Mouse (Mus musculus): ENCODE data around the gene Myrfl.
A peak's percentile ranks its signal among the peaks of the same experiment; 100 is the strongest.

Myrfl gene

GRCm38 (mm10) chr10:116896336-116897177 is at the start of gene Myrfl:
TSS of gene Myrfl (minus strand) at chr10:116896919.
- no peak for DNase-seq (ENCODE audit: low spot score in 2 of 2)

DNA sequence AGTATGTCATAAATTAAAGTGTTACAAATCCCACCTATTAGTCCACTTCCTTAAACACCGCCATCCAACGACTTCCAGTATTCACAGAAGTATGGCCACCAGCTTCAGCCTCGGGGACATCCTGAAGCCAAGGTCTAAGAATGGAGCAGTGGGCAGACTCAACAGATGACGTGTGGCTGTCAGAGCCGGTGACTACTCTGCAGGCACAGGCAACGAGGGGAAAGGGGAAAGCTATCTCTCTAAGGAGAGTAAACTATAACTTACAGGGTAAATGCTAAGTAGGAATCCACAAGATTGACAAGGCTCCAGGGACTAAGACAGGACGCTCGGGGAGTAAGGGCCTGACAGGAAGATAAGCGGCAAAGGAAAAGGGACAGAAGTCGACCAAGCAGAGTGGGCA is 48.2 kb upstream of the Myrfl start:
- DNase-seq (ENCODE audit: low spot score in 2 of 2) = no peak

- no peak for DNase-seq (ENCODE audit: low spot score in 2 of 2)
Observed at GRCm38 (mm10) chr10:116944144-116944543, 47.4 kb upstream of the Myrfl start.

- DNase-seq (ENCODE audit: low spot score in 2 of 2) = no peak
Observed at GRCm38 (mm10) chr10:116943025-116943424, 46.3 kb upstream of the Myrfl start.

- no peak for DNase-seq (ENCODE audit: low spot score in 2 of 2)
Observed at GRCm38 (mm10) chr10:116935028-116935427, 38.3 kb upstream of the Myrfl start.

DNA sequence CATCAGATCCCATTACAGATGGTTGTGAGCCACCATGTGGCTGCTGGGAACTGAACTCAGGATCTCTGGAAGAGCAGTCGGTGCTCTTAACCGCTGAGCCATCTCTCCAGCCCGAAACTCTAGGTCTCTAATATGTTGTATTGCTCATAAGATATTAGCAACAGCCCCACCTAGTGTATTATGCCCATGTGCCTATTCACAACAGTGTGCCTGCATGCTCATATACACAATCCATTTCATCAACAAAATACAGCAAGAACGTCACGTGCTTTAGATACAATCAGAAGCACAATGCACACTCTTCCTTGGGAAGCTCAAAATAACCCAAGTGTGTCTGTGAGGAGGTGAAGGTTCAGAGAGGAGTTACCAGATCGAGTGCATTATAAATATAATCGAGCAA is 37.1 kb upstream of the Myrfl start:
- DNase-seq (ENCODE audit: low spot score in 2 of 2) = no peak

DNA sequence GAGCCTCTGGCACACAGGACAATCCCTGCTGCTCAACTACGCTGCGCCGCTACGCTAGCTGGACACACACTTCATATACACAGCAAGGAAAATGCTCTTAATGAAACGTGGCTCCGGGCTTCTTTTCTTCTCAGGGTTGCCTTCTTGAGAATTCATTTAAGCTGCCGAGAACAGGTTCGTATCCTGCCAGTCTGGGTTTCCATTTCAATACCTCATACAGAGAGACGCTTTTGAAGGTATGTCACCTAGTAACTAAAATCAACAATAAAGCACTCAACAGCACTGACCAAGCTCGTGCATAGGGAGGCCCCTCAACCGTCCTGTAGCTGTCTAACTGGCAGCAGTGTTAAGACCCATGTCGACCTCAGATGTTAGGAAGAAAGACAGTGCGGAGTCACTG is 35.7 kb upstream of the Myrfl start:
- DNase-seq (ENCODE audit: low spot score in 2 of 2) = no peak

DNA sequence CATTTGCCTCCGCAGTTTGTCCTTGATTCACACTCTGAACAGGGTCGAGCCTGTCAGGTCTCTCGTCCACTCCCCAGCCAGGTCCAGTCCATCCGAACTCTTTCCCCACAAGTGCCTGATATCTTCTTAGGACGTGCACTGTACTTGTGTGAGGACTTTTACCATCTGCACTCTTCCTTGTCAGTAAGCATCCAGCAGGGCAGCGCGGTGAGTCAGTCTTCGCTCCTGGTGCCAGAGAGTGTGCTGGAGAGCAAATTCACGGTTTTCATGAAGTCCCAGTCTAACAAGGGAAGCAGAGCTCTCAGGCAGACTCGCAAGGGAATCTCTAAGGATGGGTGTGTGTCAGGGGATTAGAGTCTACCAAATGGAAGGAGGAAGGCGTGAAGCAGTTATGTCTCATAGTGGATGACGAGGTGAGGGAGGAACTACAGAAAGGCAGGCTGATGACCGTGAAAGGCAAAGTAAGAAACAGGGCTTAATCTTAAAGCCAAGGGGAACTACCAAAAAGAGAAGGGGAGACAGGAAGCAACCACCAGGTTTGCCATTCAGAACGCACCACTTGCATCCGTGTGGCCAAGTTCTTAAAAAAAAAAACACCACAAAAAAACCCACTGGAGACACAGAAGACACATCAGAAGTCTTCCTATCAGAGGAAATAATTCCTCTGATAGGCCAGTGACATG is 34.9 kb upstream of the Myrfl start:
- peak in 1 of 2 experiments; percentile 9 for DNase-seq (ENCODE audit: low spot score in 2 of 2)

DNA sequence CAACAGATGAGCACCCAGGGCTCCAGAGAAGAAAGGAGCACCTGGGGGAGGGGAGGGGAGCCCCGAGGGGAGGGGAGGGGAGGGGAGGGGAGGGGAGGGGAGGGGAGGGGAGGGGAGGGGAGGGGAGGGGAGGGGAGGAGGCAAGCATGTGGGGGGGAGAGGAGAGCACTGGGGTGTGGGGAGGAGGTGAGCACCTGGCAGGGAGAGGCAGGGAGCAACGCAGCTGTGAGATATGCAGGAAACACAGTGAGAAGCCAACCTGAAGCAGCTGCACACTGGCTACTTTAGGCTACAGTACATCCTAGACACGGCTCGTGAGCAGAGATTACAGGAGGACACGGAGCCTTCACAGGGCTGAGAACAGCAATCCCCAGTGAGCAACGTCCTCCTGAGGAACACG is 34.2 kb upstream of the Myrfl start:
- DNase-seq (ENCODE audit: low spot score in 2 of 2) = no peak

GRCm38 (mm10) chr10:116930506-116930905 is 33.8 kb upstream of the Myrfl start:
- DNase-seq (ENCODE audit: low spot score in 2 of 2) = no peak

DNA sequence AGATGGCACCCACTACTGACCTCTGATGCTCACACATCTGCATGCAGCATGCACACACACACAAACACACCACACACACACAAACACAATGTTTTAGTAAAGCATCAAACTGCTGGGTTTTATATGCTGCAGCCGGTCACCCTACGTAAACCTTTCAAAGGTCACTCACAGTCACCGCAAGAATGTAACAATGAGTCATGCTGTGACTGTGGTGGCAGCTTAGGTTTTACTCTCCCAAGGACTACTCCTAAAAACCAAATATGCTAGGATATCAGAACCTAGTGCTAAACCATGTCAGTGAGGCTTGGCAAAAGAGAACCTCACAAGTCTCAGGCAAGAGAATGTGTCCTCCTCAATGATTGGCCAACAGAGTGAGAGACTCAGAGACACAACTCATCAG is 32.1 kb upstream of the Myrfl start:
- DNase-seq (ENCODE audit: low spot score in 2 of 2) = no peak

- DNase-seq (ENCODE audit: low spot score in 2 of 2) = no peak
Observed at GRCm38 (mm10) chr10:116926428-116927113, 29.9 kb upstream of the Myrfl start.

- DNase-seq (ENCODE audit: low spot score in 2 of 2) = no peak
Observed at GRCm38 (mm10) chr10:116923651-116924495, 27.2 kb upstream of the Myrfl start.

DNA sequence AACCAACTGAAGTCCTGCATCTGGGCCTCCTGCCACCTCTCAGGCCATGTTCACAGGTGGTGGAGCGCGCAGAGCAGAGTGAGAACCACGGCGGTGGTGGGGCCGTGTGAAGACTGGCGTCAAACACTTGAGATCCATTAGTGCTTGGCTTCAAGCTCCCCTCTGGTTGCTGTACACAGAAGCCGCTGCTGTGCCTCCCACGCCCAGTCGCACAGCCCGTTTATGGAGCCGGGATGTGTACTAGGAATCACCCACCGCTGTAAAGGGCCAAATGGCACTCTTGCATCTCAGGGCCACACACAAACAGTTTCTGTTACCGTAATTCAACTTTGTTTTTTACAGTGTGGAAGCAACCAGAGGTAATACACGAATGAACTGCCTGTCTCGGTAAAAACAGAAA is 25.4 kb upstream of the Myrfl start:
- DNase-seq (ENCODE audit: low spot score in 2 of 2) = no peak

- DNase-seq (ENCODE audit: low spot score in 2 of 2) = no peak
Observed at GRCm38 (mm10) chr10:116921416-116921815, 24.7 kb upstream of the Myrfl start.

DNA sequence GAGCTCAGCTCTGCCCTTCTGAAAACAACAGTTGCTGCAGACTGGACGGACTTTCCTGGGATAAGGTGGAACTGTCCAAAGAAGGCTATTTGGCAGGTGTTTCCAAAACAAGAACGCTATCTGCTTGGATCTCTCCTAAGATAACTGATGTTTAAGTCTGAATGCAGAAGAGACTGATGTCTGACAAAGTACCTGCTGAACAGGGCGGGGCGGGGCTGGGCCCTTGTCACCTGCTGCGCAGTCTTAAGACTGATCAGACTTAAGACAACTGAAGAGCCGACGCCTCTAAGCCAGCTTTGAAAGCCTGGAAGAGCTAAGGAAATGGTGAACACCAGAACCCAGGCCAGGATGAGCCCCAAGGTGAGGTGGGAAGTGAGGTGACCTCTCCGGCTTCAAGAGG is 23.9 kb upstream of the Myrfl start:
- DNase-seq (ENCODE audit: low spot score in 2 of 2) = no peak

DNA sequence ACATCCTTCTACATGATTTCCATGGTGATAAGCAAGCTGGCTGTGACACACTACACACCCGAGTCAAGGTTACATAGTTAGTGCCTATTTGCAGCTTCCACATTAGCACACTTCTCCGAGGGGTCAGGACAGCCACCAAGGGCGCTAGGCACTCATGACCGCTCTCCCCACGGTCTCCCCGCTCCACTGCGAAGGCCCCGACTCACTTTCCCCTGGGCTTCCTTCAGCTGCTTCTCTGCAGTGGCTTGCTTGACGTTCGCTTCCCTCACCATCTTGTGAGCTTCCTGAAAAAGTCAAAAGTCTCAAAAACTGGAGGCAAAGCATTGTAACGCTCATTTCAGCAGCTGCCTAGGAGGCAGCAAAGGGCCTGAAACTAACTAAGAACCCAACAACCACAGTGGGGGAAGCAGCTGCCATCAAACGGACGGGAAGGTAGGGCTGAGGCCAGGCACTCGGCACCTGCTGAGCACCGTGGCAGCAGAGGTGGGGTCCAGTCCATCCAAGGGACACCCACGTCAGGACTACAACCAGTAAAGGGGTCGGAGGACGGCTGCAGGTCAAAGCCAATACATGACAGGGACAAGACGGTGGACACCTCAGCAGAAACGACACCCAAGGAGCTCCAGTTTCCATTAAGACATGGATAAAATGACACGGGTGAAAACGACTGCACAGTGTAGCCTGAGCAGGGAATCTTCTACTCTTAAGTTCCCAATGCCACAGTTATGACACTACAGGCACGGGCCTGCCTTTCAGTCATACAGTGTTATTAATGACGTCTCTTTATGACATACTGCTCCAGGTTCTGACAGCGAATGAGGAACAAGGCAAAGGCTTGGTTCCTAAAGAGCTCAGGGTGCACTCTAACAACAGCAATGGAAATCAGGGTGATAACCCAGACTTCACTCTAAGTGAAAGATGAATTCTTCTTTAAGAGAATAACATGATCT is 22.9 kb upstream of the Myrfl start:
- no peak for DNase-seq (ENCODE audit: low spot score in 2 of 2)

DNA sequence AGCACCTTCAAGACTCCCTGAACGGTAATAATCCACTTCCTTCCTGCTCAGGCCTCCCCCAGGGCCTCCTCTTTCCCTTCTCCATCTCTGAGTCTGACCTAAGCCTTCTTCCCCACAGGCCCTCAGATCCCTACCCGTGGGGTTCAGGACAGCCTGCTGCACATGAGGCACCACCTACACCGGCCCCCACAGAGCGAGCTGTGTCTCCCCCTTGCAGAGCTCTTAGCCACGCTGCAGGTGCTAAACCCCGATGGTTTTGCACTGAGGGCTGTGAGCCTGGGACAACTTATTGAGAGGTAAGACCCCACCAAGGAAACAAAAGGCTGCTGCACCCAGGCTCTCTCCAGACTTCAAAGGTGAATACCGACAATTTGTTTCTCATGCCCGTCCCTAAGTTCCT is 19.9 kb upstream of the Myrfl start:
- no peak for DNase-seq (ENCODE audit: low spot score in 2 of 2)

DNA sequence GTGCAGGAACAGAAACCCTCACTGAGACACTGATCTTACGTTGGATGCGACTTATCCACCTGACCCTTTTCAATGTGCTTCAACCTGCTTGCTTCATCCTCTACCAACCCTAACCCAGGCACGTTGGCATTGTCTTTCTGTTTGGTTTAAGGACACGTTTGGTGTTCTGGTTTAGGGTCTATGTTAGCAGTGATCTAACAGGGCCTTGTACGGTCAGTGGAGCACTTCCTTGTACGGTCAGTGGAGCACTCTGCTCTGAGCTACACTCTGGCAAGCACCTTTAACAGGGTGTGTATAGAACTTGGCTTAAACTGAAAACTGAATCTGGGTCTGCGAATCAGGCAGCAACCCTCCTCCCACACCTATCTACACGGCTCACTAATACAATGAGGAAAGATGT is 18.6 kb upstream of the Myrfl start:
- DNase-seq (ENCODE audit: low spot score in 2 of 2) = no peak

GRCm38 (mm10) chr10:116914586-116914985 is 17.9 kb upstream of the Myrfl start:
- no peak for DNase-seq (ENCODE audit: low spot score in 2 of 2)
